Mouse (Mus musculus): Measurements from ENCODE around the gene Ccdc13. TPM values are rescaled to one million over a fixed set of nuclear protein-coding genes. Genes with fewer than 3 reads are reported as not detected.

Ccdc13 gene
- polyA plus RNA-seq, 1 experiment from 2014 or later: 0.21 TPM

DNA sequence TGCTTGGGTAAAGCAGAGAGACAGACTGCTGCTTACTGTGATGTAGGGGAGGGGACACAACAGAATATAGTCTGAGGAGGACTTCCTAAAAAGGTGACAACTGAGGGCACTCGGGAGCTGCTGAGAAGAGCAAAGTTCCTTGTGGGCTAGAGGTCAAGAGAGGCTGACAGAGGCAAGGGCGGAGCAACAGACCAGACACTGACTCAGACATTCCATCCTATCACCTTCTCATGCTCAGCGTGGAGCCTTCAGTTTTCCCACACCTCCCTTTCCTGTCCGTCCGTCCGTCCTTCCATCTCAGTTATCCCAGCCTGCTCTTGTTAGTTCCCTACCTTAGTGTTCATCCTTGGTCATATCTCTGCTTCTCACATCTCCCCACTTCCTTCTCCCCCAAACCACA lies 24.1 kb downstream of the Ccdc13 start:
- WGBS: 19% methylated on average over 6 of the region's 6 CpGs
- no peaks in the 10 kb centered on the region for H3K36me3 ChIP-seq
- no peak overlapping the region for H3K27ac ChIP-seq
- no peak for DNase-seq (ENCODE audit: low spot score)
- H3K27me3 ChIP-seq (ENCODE audit: insufficient read depth, poor library complexity, severe bottlenecking): peaks cover 24% of the 10 kb centered on the region; the same call in 1 of the 2 replicates
- H3K4me1 ChIP-seq: peaks cover 24% of the 10 kb centered on the region
- H3K9me3 ChIP-seq: no peaks in the 10 kb centered on the region
- H3K4me3 ChIP-seq: no peak overlapping the region

DNA sequence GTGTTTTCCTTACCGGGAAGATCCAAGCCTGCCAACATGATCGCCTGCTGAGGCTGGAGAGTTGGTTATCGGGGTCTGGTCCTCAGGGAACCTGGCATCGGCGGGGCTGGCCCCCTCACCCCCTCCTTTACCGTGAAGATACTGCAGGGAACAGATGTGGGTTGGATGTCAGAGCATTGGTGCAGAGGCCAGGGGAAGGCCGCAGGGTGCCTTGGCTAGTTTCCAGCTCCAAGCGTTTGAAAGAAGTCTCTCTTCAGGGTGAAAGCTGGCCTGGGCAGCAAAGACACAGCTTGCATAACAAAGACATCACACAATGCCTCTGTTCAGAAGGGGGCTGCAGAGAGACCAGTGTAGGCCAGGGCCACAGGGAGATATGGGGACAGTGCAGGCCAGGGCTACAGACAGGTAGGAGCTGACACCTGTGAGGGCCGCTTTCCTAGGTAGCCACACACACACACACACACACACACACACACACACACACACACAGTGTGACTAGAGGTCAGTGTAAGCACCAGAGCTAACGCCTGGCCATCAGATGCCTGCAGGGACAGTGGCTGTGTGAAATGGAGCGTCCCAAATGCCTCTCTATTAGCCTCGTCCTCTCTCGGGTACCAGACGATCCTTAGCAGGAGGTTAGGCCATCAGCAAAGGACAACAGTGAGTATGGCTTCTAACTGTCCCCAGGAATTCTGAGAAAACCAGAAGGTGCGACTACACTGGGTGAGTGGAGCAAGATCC lies 29.0 kb downstream of the Ccdc13 start:
- no peak overlapping the region for H3K27ac ChIP-seq
- WGBS: 40% methylated on average over 15 of the region's 15 CpGs
- no peaks in the 10 kb centered on the region for H3K36me3 ChIP-seq
- peaks cover 19% of the 10 kb centered on the region; the same call in 1 of the 2 replicates for H3K27me3 ChIP-seq (ENCODE audit: insufficient read depth, poor library complexity, severe bottlenecking)
- H3K4me3 ChIP-seq: no peak overlapping the region
- peaks cover 36% of the 10 kb centered on the region for H3K4me1 ChIP-seq
- H3K9me3 ChIP-seq: no peaks in the 10 kb centered on the region
- no peak for DNase-seq (ENCODE audit: low spot score)

DNA sequence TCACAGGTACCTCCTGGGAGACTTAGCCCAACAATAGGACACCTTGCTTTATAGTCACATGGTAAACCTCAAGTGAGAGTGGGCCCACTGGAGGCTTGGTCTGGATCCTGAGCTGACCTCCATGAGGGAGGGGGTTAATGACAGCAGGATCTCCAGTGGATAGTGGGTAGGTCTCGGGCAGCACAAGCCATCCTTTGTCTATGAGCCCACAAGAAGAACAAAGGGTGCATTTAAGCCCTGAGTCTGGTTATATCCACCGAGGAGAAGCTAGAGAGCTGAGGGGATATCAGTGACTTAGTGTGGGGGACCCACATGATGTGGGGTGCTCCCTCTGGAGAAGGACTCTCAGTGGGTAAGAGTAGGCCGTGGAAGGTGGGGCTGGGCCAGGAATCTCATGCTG lies 30.8 kb downstream of the Ccdc13 start:
- DNase-seq (ENCODE audit: low spot score): no peak
- peaks cover 36% of the 10 kb centered on the region for H3K4me1 ChIP-seq
- H3K36me3 ChIP-seq: no peaks in the 10 kb centered on the region
- no peaks in the 10 kb centered on the region for H3K9me3 ChIP-seq
- WGBS: 58% methylated on average over 3 of the region's 3 CpGs
- no peak overlapping the region for H3K27ac ChIP-seq
- H3K4me3 ChIP-seq: no peak overlapping the region
- peaks cover 16% of the 10 kb centered on the region; the same call in 1 of the 2 replicates for H3K27me3 ChIP-seq (ENCODE audit: insufficient read depth, poor library complexity, severe bottlenecking)

DNA sequence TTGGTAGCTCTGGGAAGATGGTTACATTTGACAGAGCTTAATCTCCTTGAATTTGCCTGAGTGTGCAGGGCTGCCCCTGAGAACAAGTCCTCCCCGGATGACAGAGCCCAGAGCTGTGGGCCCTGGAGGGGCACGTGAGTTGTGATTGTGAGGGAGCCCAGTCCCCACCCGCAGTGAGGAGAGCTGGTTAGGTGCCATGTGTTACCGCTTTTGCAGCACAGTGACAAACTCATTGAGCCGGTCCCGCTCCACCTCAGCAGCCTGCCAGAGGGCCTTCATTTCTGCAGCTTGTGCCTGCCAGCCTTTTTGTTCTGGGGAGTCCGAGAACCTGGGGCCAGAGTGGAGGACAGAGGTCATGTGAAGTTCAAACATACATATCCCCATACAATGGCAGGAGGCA lies 31.3 kb downstream of the Ccdc13 start:
- Histone ChIP-seq H3K9me3 (no peaks in the 10 kb centered on the region), H3K4me3 (no peak overlapping the region), H3K4me1 (peaks cover 41% of the 10 kb centered on the region), H3K27ac (no peak overlapping the region), H3K27me3 (ENCODE audit: insufficient read depth, poor library complexity, severe bottlenecking) (peaks cover 11% of the 10 kb centered on the region; the same call in 1 of the 2 replicates), H3K36me3 (no peaks in the 10 kb centered on the region)
- WGBS: 59% methylated on average over 7 of the region's 7 CpGs
- DNase-seq (ENCODE audit: low spot score): no peak

GRCm38 (mm10) chr9:121807546-121807945 lies 31.7 kb downstream of the Ccdc13 start:
- DNase-seq (ENCODE audit: low spot score): no peak
- H3K4me3 ChIP-seq: no peak overlapping the region
- no peak overlapping the region for H3K27ac ChIP-seq
- 57% methylated on average over 1 of the region's 1 CpGs for WGBS
- H3K4me1 ChIP-seq: peaks cover 45% of the 10 kb centered on the region
- no peaks in the 10 kb centered on the region for H3K36me3 ChIP-seq
- H3K27me3 ChIP-seq (ENCODE audit: insufficient read depth, poor library complexity, severe bottlenecking): peaks cover 8% of the 10 kb centered on the region; the same call in 1 of the 2 replicates
- no peaks in the 10 kb centered on the region for H3K9me3 ChIP-seq

DNA sequence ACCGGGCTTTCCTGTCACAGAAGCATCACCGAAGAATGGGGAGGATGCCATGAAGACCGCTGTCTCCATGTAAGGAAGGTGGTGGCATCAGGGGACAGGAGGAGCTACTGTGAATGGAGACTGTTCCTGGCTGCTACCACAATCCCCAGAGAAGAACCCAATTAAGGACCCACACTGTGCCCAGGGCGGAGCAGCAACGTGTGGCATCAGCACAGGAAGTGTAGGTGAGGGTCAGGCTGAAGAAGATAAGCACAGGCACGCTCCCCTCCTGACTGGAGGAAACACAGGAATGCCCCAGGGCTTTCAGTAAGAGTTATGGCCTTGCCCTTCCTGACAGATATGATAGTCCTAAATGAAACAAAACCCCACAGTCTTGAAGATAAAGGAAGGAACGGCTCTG lies 36.5 kb downstream of the Ccdc13 start:
- Histone ChIP-seq H3K9me3 (no peaks in the 10 kb centered on the region), H3K27me3 (ENCODE audit: insufficient read depth, poor library complexity, severe bottlenecking) (peaks cover 23% of the 10 kb centered on the region), H3K36me3 (no peaks in the 10 kb centered on the region), H3K4me3 (no peak overlapping the region), H3K4me1 (peaks cover 33% of the 10 kb centered on the region), H3K27ac (no peak overlapping the region)
- 45% methylated on average over 7 of the region's 7 CpGs for WGBS
- no peak for DNase-seq (ENCODE audit: low spot score)

DNA sequence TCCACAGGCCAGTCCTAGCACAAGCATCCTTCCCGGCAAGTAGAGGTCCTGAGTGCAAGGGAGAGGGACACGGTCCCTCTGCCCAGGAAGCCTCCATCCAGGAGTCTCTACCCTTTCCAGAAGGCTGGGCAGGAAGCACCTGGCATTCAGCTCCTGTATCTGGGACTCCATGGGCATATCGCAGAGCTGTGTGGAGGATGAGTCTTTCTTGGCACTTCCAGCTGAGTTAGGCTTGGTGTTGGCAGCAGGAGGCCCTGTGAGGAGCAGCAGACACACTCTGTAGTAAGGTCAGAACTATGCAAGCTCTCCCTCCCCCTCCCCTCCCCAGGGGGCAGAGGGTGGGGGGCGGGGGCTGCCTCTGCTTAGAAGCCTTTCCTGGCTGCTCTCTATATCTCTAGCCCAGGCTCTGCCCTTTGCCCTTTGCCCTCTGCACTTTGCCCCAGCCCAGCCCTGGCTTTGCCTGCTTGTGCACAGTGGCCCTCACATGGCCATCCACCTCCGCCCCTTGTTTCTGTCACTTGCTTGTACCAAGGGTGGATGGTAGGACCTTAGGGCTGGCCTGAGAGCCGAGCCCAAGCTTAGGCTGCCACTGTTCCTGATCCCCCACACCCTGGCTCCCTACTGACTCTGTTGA lies 40.3 kb downstream of the Ccdc13 start:
- WGBS: 38% methylated on average over 6 of the region's 6 CpGs
- Histone ChIP-seq H3K4me3 (no peak overlapping the region), H3K27me3 (ENCODE audit: insufficient read depth, poor library complexity, severe bottlenecking) (peaks cover 42% of the 10 kb centered on the region), H3K4me1 (peaks cover 41% of the 10 kb centered on the region), H3K36me3 (no peaks in the 10 kb centered on the region), H3K27ac (no peak overlapping the region), H3K9me3 (no peaks in the 10 kb centered on the region)
- DNase-seq (ENCODE audit: low spot score): no peak

DNA sequence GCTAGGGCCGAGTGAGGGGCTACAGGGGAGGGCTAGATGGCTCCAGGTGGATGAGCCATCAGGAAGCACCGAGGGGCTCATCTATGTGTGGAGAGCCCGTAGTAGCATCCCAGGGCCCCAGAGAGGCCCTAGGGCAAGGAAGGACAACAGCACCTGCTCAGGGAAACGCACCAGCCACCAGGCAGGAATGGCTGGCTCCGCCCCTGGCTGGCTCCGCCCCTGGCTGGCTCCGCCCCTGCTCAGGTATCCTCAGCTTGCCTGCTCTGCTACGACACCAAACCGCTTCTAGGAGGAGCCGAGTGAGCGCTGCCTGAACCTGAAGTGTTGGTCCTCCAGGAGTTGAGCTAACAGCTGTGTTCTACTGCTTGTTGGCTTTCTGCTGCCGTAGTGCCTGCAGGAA lies 41.5 kb downstream of the Ccdc13 start:
- Histone ChIP-seq H3K4me3 (no peak overlapping the region), H3K9me3 (no peaks in the 10 kb centered on the region), H3K27ac (no peak overlapping the region), H3K4me1 (peaks cover 32% of the 10 kb centered on the region), H3K36me3 (no peaks in the 10 kb centered on the region), H3K27me3 (ENCODE audit: insufficient read depth, poor library complexity, severe bottlenecking) (peaks cover 45% of the 10 kb centered on the region)
- no peak for DNase-seq (ENCODE audit: low spot score)
- 16% methylated on average over 12 of the region's 12 CpGs for WGBS

GRCm38 (mm10) chr9:121794972-121795539 lies 44.2 kb downstream of the Ccdc13 start:
- Histone ChIP-seq H3K4me3 (no peak overlapping the region), H3K4me1 (peaks cover 46% of the 10 kb centered on the region), H3K27me3 (ENCODE audit: insufficient read depth, poor library complexity, severe bottlenecking) (peaks cover 58% of the 10 kb centered on the region), H3K27ac (no peak overlapping the region), H3K36me3 (no peaks in the 10 kb centered on the region), H3K9me3 (no peaks in the 10 kb centered on the region)
- 59% methylated on average over 1 of the region's 1 CpGs for WGBS
- no peak for DNase-seq (ENCODE audit: low spot score)

GRCm38 (mm10) chr9:121791757-121792521 lies 47.3 kb downstream of the Ccdc13 start, which contains the start of gene Hhatl:
Gene Hhatl, minus strand, starts transcription at chr9:121792507.
- Histone ChIP-seq H3K27ac (no peak within 1 kb of the TSS), H3K9me3 (no peaks in the 10 kb centered on the region), H3K4me1 (peaks cover 32% of the 10 kb centered on the region), H3K4me3 (peak within 1 kb of the TSS; percentile 25; the same call in 1 of the 2 replicates), H3K36me3 (no peaks in the 10 kb centered on the region), H3K27me3 (ENCODE audit: insufficient read depth, poor library complexity, severe bottlenecking) (peaks cover 65% of the 10 kb centered on the region)
- 42% methylated on average over 24 of the region's 24 CpGs for WGBS
- no peak for DNase-seq (ENCODE audit: low spot score)

DNA sequence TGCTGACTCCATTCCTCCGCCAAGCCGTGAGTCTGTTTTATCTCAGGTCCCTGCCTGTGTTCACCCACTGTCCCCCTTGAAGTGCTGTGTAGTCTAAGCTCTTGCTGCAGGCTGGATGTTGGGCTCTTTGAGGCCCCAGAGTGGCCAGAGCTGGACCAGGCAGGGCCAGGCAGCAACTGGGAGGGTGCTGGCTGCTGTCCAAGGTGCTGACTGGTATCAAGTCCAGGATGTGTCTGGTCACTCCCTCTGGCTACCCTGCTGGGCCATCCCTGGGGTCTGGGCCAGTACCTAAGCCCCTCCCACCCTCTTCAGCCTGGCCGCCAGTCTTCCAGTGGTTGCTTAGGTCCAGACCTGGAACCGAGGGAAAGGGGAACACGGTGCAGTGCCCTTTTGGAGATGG lies 48.1 kb downstream of the Ccdc13 start:
- Histone ChIP-seq H3K4me3 (peak overlapping the region; percentile 25; the same call in 1 of the 2 replicates), H3K4me1 (peaks cover 32% of the 10 kb centered on the region), H3K36me3 (no peaks in the 10 kb centered on the region), H3K9me3 (no peaks in the 10 kb centered on the region), H3K27ac (no peak overlapping the region; the same call in 1 of the 2 replicates), H3K27me3 (ENCODE audit: insufficient read depth, poor library complexity, severe bottlenecking) (peaks cover 67% of the 10 kb centered on the region)
- peak; percentile 90 for DNase-seq (ENCODE audit: low spot score)
- 14% methylated on average over 5 of the region's 5 CpGs for WGBS

GRCm38 (mm10) chr9:121786359-121786758 lies 52.9 kb downstream of the Ccdc13 start:
- DNase-seq (ENCODE audit: low spot score): no peak
- H3K27ac ChIP-seq: no peak overlapping the region
- H3K9me3 ChIP-seq: no peaks in the 10 kb centered on the region
- H3K36me3 ChIP-seq: no peaks in the 10 kb centered on the region
- WGBS: 66% methylated on average over 2 of the region's 2 CpGs
- no peak overlapping the region for H3K4me3 ChIP-seq
- peaks cover 6% of the 10 kb centered on the region for H3K4me1 ChIP-seq
- peaks cover 57% of the 10 kb centered on the region for H3K27me3 ChIP-seq (ENCODE audit: insufficient read depth, poor library complexity, severe bottlenecking)

All from heart, embryonic 10.5 days (tissue).